Mouse (Mus musculus): ENCODE results near the gene Pabpn1.

DNA sequence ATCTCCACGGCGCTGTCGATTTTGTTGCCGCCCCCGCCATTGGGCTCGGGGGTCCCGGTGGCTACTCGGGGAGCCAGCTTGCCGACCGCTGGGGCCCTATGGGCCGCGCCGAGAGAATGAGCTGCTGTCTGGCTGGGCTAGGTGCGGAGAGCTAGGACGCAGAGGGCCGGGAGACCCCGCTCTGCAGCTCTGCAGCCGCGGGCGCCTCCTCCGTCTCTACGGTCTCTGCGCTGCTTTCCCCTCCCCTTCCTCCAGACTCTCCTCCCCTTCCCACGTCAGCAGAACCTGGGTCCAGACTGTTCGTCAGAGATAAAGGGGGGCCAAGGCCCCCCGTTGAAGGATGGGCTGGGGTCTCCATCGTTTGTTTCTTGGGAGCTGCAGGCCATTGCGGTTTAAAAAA lies 20.6 kb downstream of the Pabpn1 start, which contains the start of gene Slc22a17:
- TF ChIP-seq TAL1 (conservative IDR thresholded peaks at IDR 0.05; ENCODE audit: low read depth, low read length) (no peak), CTCF (IDR thresholded peaks at IDR 0.05; ENCODE audit: low read depth, low read length) (no peak), GATA1 (IDR thresholded peaks at IDR 0.05; ENCODE audit: borderline replicate concordance, low read length) (no peak), POLR2AphosphoS5 (IDR thresholded peaks at IDR 0.05; ENCODE audit: insufficient replicate concordance, low read depth, low read length) (no peak), GATA2 (IDR thresholded peaks at IDR 0.05; ENCODE audit: borderline replicate concordance, low read depth, low read length) (no peak)
